Mouse (Mus musculus): ENCODE measurements around the gene Tmem52.

Tmem52 gene

DNA sequence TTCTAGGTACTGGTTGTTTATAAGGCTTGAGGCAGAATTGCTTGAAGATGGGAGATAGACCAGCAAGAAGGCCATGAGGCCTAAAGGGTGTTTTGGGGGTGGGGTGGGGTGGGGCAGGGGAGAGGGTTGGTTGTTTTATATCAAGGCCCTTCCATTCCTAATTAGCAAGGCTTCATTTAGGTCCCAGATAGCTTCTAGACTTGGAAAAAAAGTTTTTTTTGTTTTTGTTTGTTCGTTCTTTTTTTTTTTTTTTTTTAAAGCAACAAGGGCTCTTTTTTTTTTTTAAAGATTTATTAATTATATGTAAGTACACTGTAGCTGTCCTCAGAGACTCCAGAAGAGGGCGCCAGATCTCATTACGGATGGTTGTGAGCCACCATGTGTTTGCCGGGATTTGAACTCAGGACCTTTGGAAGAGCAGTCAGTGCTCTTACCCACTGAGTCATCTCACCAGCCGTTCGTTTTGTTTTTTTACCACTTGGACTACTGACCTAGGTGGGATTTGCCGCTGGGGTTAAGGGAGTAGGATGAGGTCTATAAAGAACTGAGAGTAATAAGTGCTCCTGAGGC, 49.1 kb downstream of the Tmem52 start:
- DNase-seq = peak; percentile 20
